Mouse (Mus musculus) layer of hippocampus, adult 8-10 months (tissue): ENCODE measurements around the gene Polr3g. TPM values are rescaled to one million over a fixed set of nuclear protein-coding genes. Genes with fewer than 3 reads are reported as not detected.
"Not testable (repeated sequence)": the region's sequence is repeated elsewhere in the genome, so short reads cannot be mapped to it uniquely, and the experiment has no call there.

Experiments
- DNase-seq, 2 experiments: peaks; one replicate each; pipeline ENCODE4 v3.0.0; 2022; ENCODE audit warnings: low spot score in 2 of 2
- total RNA-seq, 4 experiments: library from RNA; stranded (reverse); gene quantifications; 2 replicates each; pipeline ENCODE4 v1.2.4; 2022

Polr3g gene
- total RNA-seq, 4 experiments from 2014 or later = 5.5 to 8.7 (median 5.9) TPM

GRCm38 (mm10) chr13:81690477-81690876, 20.3 kb downstream of the Polr3g start:
- DNase-seq = no peak

- DNase-seq = no peak
These were observed 21.2 kb downstream of the Polr3g start for GRCm38 (mm10) chr13:81689587-81689986.

- no peak for DNase-seq
These were observed 25.9 kb downstream of the Polr3g start for GRCm38 (mm10) chr13:81684884-81685283.

- DNase-seq = no peak
These were observed 26.6 kb downstream of the Polr3g start for GRCm38 (mm10) chr13:81684258-81684657.

GRCm38 (mm10) chr13:81683107-81683506, 27.7 kb downstream of the Polr3g start:
- DNase-seq = no peak

- DNase-seq = no peak
These were observed 35.5 kb downstream of the Polr3g start for GRCm38 (mm10) chr13:81675333-81675732.

GRCm38 (mm10) chr13:81667713-81668112, 43.1 kb downstream of the Polr3g start:
- no peak for DNase-seq

GRCm38 (mm10) chr13:81664331-81664698, 46.5 kb downstream of the Polr3g start:
- no peak for DNase-seq

- DNase-seq = no peak
These were observed 47.1 kb downstream of the Polr3g start for GRCm38 (mm10) chr13:81663566-81664330.

GRCm38 (mm10) chr13:81658053-81658752, 52.6 kb downstream of the Polr3g start:
- DNase-seq = peak in 1 of 2 experiments; percentile 18

GRCm38 (mm10) chr13:81657351-81658052, 53.3 kb downstream of the Polr3g start, which contains the start of gene Lysmd3:
Gene Lysmd3 (plus strand): TSS chr13:81657663.
- DNase-seq = peak; percentile 82 to 89

- no peak for DNase-seq
These were observed 53.8 kb downstream of the Polr3g start for GRCm38 (mm10) chr13:81657008-81657350.

- no peak for DNase-seq
These were observed 54.5 kb downstream of the Polr3g start for GRCm38 (mm10) chr13:81656091-81656850.

GRCm38 (mm10) chr13:81650382-81650781, 60.4 kb downstream of the Polr3g start:
- not testable (repeated sequence) for DNase-seq

GRCm38 (mm10) chr13:81646348-81646747, 64.5 kb downstream of the Polr3g start:
- no peak for DNase-seq

- DNase-seq = no peak
These were observed 66.7 kb downstream of the Polr3g start for GRCm38 (mm10) chr13:81644047-81644565.

- no peak for DNase-seq
These were observed 68.2 kb downstream of the Polr3g start for GRCm38 (mm10) chr13:81642491-81643149.

GRCm38 (mm10) chr13:81641289-81642045, 69.3 kb downstream of the Polr3g start:
- peak in 1 of 2 experiments; percentile 54 for DNase-seq

GRCm38 (mm10) chr13:81640881-81641280, 69.9 kb downstream of the Polr3g start:
- no peak for DNase-seq

GRCm38 (mm10) chr13:81639624-81640023, 71.2 kb downstream of the Polr3g start:
- no peak for DNase-seq
